Mouse (Mus musculus) heart, embryonic 13.5 days (tissue): ENCODE results near the gene Sipa1l2. TPM values are rescaled to one million over a fixed set of nuclear protein-coding genes. Genes with fewer than 3 reads are reported as not detected.
A peak's percentile ranks its signal among the peaks of the same experiment; 100 is the strongest.

Source experiments
- ATAC-seq: fragments of 200-750 bp; cut with Nextera tagmentation; 2 replicates; pipeline ENCODE4 v1.8.0; 2017; ENCODE audit warnings: moderate TSS enrichment; ENCODE audit not compliant: insufficient number of reproducible peaks, low FRiP score, low TSS enrichment; ENCODE audit errors: extremely low read depth
- H3K27ac ChIP-seq: fragments of 300-500 bp; sonication (generic); replicated peaks from 2 replicates; pipeline ENCODE4 v1.5.1; 2015; ENCODE audit warnings: moderate library complexity, mild to moderate bottlenecking, inconsistent platforms
- H3K27me3 ChIP-seq: fragments of 300-500 bp; sonication (generic); replicated peaks from 2 replicates; pipeline ENCODE4 v1.6.1; 2015; ENCODE audit warnings: mild to moderate bottlenecking, inconsistent platforms
- H3K36me3 ChIP-seq: fragments of 300-500 bp; sonication (generic); 2 replicates; pipeline ENCODE4 v1.6.1; 2015; ENCODE audit warnings: mild to moderate bottlenecking, inconsistent platforms
- H3K4me1 ChIP-seq: fragments of 300-500 bp; sonication (generic); 2 replicates; pipeline ENCODE4 v1.6.1; 2015; ENCODE audit warnings: inconsistent platforms
- H3K4me2 ChIP-seq: fragments of 300-500 bp; sonication (generic); 2 replicates; pipeline ENCODE4 v1.6.1; 2015; ENCODE audit warnings: inconsistent platforms, mild to moderate bottlenecking, moderate library complexity
- H3K4me3 ChIP-seq: fragments of 300-500 bp; sonication (generic); 2 replicates; pipeline ENCODE4 v1.5.1; 2015; ENCODE audit warnings: moderate library complexity, mild to moderate bottlenecking, inconsistent platforms
- H3K9ac ChIP-seq: fragments of 300-500 bp; sonication (generic); 2 replicates; pipeline ENCODE4 v1.6.1; 2015; ENCODE audit warnings: inconsistent platforms, mild to moderate bottlenecking, moderate library complexity
- H3K9me3 ChIP-seq: fragments of 300-500 bp; sonication (generic); 2 replicates; pipeline ENCODE4 v1.6.1; 2016; ENCODE audit warnings: inconsistent platforms
- WGBS: fragments of 180-500 bp; shearing (Covaris S2); methylation state at CpG from one replicate; pipeline ENCODE4 v1.1.7; 2015; ENCODE audit warnings: mixed read lengths; 5-methylcytosine and 5-hydroxymethylcytosine counted together
- polyA plus RNA-seq: library from polyadenylated mRNA; unstranded; fragments of >200 nt; fragmentation: Nextera tagmentation; extraction: Ambion mirVana; gene quantifications from 2 replicates; pipeline ENCODE4 v1.2.1, GENCODE M21; 2015

Sipa1l2 gene
- 19.7 and 20.2 TPM in 2 replicates for polyA plus RNA-seq

- H3K36me3 ChIP-seq, result no peaks in the 10 kb centered on the region
Observed at GRCm38 (mm10) chr8:125569533-125570365, at the start of gene Sipa1l2. Sipa1l2 (minus strand) TSS chr8:125569808.

DNA sequence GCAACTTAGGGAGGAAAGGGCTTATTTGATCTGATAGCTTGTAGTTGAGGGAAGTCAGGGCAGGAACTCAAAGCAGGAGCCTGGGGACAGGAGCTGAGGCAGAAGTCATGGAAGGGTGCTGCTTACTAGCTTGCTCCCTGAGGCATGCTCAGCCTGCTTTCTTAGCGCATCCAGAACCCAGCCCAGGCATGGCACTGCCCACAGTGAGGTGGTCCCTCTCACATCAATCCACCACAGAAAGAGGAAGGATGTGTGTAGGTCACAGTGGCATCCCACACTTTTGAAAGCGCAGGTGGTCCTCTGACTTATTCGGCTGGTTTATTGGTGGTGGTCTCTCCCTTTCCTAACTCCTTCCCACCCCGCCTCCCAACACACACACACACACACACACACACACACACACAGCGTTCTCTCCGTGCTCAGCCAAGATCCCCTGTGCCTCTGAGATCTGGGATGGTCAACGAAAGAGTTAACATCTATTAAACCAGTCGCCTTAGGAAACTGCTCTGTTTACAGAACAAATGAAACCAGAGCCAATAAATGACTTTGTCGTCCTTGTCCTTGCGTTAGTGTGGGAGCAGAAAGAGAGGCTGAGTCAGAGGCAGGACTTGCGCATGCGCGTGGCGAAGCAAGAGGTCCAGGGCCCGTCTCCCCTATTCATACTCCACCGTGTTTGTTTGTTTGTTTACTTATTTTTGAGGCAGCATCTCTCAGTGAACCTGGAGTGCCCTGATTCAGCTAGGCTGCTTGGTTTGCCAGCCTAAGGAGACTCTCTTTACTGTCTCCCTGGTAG lies 49.1 kb upstream of the Sipa1l2 start:
- H3K9ac ChIP-seq, result no peak overlapping the region
- H3K36me3 ChIP-seq, result no peaks in the 10 kb centered on the region
- ATAC-seq, result no peak
- H3K9me3 ChIP-seq, result no peaks in the 10 kb centered on the region
- H3K27ac ChIP-seq, result no peak overlapping the region
- H3K27me3 ChIP-seq, result no peaks in the 10 kb centered on the region
- H3K4me3 ChIP-seq, result no peak overlapping the region
- WGBS, result 80% methylated on average over 16 of the region's 16 CpGs
- peaks cover 58% of the 10 kb centered on the region for H3K4me1 ChIP-seq
- H3K4me2 ChIP-seq, result no peak overlapping the region

More at GRCm38 (mm10) chr8:125569533-125570365, at the start of gene Sipa1l2:
- peak within 1 kb of the TSS; percentile 82 for H3K27ac ChIP-seq
- ATAC-seq, result peak; percentile 90
- H3K27me3 ChIP-seq, result no peaks in the 10 kb centered on the region
- no peaks in the 10 kb centered on the region for H3K9me3 ChIP-seq
- peak within 1 kb of the TSS; percentile 96 for H3K4me2 ChIP-seq
- H3K4me3 ChIP-seq, result peak within 1 kb of the TSS; percentile 88
- under 1% methylated on average over 124 of the region's 129 CpGs for WGBS
- peak within 1 kb of the TSS; percentile 95 for H3K9ac ChIP-seq
- peaks cover 45% of the 10 kb centered on the region for H3K4me1 ChIP-seq

DNA sequence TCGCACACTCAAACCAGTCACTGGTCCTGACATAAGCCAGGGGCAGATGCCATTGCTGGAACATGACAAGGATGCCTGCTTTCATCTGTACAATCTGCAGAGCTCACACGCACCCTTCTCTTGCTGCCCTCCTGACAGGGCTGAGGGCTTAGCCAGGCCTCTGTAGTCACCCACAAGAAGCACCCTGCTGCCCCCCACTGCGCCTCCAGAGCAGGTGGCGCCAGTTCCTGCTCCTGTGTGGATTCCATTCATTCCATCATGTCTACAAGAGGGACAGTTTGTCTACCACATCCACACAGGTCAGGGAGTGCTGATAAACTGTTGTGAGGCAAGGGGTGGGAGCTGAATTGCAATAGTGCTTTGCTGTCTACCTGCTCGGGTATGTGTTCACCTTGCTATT lies 47.3 kb upstream of the Sipa1l2 start:
- Histone ChIP-seq H3K36me3 (no peaks in the 10 kb centered on the region), H3K4me2 (no peak overlapping the region), H3K9ac (no peak overlapping the region), H3K9me3 (no peaks in the 10 kb centered on the region), H3K27me3 (no peaks in the 10 kb centered on the region), H3K27ac (peak overlapping the region; percentile 66), H3K4me1 (peaks cover 50% of the 10 kb centered on the region), H3K4me3 (no peak overlapping the region)
- ATAC-seq, result no peak
- 26% methylated on average over 5 of the region's 5 CpGs for WGBS

DNA sequence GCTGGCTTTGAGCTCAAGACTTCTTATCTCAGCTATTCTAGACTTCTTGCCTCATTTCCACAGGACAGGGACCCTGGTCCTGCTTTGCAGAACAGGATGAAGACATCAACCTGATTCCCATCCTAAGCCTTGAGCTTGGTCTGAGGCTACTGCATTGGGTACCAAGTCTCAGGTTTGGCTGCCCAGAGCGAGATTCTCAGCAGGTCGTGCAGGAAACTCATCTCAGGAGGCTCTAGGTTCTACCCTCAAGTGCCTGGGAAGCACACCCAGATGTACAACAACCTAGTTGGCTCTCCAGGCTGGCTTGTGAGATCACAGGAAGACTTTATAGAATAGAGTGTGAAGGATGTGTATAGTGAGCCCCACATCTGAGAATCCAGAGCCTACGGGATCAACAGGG lies 46.4 kb upstream of the Sipa1l2 start:
- WGBS, result 69% methylated on average over 3 of the region's 3 CpGs
- no peaks in the 10 kb centered on the region for H3K27me3 ChIP-seq
- no peak overlapping the region for H3K9ac ChIP-seq
- H3K27ac ChIP-seq, result peak overlapping the region; percentile 66; the same call in 1 of the 2 replicates
- H3K36me3 ChIP-seq, result no peaks in the 10 kb centered on the region
- no peak overlapping the region for H3K4me3 ChIP-seq
- H3K9me3 ChIP-seq, result no peaks in the 10 kb centered on the region
- H3K4me1 ChIP-seq, result peaks cover 58% of the 10 kb centered on the region
- H3K4me2 ChIP-seq, result no peak overlapping the region
- no peak for ATAC-seq

DNA sequence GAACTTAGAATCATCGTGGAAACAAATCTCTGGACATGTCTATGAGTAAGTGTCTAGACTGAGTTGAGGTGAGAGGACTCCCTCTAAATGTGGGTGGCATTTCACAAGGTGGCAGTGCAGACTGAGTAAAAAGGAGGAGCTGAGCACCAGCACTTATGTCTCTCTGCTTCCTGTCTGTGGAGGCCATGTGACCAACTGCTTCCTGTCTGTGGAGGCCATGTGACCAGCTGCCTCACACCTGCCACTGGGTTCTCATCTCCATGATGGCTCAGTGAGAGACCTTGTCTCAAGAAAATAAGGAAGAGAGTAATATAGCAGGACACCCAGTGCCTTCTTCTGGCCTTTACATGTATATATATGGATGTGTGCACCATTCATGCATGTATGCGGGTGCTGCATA lies 43.9 kb upstream of the Sipa1l2 start:
- WGBS, result 93% methylated on average over 2 of the region's 2 CpGs
- no peaks in the 10 kb centered on the region for H3K36me3 ChIP-seq
- no peak overlapping the region for H3K27ac ChIP-seq
- peaks cover 35% of the 10 kb centered on the region for H3K4me1 ChIP-seq
- H3K4me2 ChIP-seq, result no peak overlapping the region
- no peak overlapping the region for H3K4me3 ChIP-seq
- no peaks in the 10 kb centered on the region for H3K9me3 ChIP-seq
- no peak for ATAC-seq
- no peaks in the 10 kb centered on the region for H3K27me3 ChIP-seq
- H3K9ac ChIP-seq, result no peak overlapping the region

- peaks cover 21% of the 10 kb centered on the region for H3K4me1 ChIP-seq
- H3K27me3 ChIP-seq, result no peaks in the 10 kb centered on the region
- no peaks in the 10 kb centered on the region for H3K9me3 ChIP-seq
- no peak for ATAC-seq
- H3K9ac ChIP-seq, result no peak overlapping the region
- H3K4me3 ChIP-seq, result no peak overlapping the region
- no peak overlapping the region for H3K4me2 ChIP-seq
- 61% methylated on average over 21 of the region's 21 CpGs for whole genome bisulfite sequencing
- H3K36me3 ChIP-seq, result no peaks in the 10 kb centered on the region
- no peak overlapping the region for H3K27ac ChIP-seq
Observed at GRCm38 (mm10) chr8:125611799-125612560, 42.4 kb upstream of the Sipa1l2 start.

DNA sequence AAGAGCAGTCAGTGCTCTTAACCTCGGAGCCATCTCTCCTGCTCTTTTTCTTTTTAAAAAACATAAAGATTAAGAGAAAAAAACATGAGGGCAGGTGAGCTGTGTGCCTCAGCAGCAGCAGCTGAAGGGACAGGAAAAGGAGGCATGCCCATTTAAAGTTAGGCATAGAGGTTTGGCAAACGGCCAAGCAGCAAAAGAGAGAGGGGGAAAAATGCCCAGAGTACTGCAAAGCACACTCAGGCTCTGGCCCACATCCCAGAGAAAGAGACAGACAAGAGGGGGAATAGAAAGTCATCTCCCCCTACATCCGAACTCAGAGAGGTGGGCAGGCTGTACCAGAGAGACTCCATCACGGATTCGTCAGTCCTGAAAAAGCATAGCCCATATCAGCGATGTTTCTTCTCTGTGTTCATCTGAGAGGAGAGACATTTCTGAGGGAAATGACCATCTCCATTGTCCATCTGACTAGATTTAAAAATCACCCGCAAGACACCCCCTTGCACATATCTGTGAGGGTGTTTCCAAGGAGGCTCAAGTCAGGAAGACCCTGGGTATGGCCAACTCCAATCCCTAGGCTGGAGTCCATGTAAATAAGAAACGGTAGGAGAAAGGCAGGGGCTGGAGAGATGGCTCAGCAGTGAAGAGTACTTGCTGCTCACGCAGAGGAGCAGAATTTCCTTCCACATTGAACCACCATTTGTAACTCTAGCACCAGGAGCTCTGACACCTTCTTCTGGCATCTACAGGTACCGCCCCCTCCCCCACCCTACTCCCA lies 41.6 kb upstream of the Sipa1l2 start:
- Histone ChIP-seq H3K4me1 (peaks cover 14% of the 10 kb centered on the region), H3K27ac (no peak overlapping the region), H3K27me3 (no peaks in the 10 kb centered on the region), H3K9ac (no peak overlapping the region), H3K4me3 (no peak overlapping the region), H3K9me3 (no peaks in the 10 kb centered on the region), H3K4me2 (no peak overlapping the region), H3K36me3 (no peaks in the 10 kb centered on the region)
- ATAC-seq, result no peak
- WGBS, result 76% methylated on average over 10 of the region's 10 CpGs

- H3K9me3 ChIP-seq, result no peaks in the 10 kb centered on the region
- no peak overlapping the region for H3K9ac ChIP-seq
- no peak for ATAC-seq
- H3K27ac ChIP-seq, result no peak overlapping the region
- H3K4me1 ChIP-seq, result peaks cover 9% of the 10 kb centered on the region; the same call in 1 of the 2 replicates
- no peaks in the 10 kb centered on the region for H3K27me3 ChIP-seq
- no peak overlapping the region for H3K4me3 ChIP-seq
- no peak overlapping the region for H3K4me2 ChIP-seq
- 82% methylated on average over 6 of the region's 6 CpGs for WGBS
- no peaks in the 10 kb centered on the region for H3K36me3 ChIP-seq
Observed at GRCm38 (mm10) chr8:125609737-125610136, 40.1 kb upstream of the Sipa1l2 start.

- H3K4me2 ChIP-seq, result no peak overlapping the region
- no peak overlapping the region for H3K27ac ChIP-seq
- H3K4me1 ChIP-seq, result peaks cover 9% of the 10 kb centered on the region; the same call in 1 of the 2 replicates
- no peak overlapping the region for H3K4me3 ChIP-seq
- H3K9ac ChIP-seq, result no peak overlapping the region
- no peaks in the 10 kb centered on the region for H3K27me3 ChIP-seq
- WGBS, result 63% methylated on average over 4 of the region's 4 CpGs
- no peaks in the 10 kb centered on the region for H3K9me3 ChIP-seq
- no peak for ATAC-seq
- H3K36me3 ChIP-seq, result no peaks in the 10 kb centered on the region
Observed at GRCm38 (mm10) chr8:125607714-125608223, 38.2 kb upstream of the Sipa1l2 start.

DNA sequence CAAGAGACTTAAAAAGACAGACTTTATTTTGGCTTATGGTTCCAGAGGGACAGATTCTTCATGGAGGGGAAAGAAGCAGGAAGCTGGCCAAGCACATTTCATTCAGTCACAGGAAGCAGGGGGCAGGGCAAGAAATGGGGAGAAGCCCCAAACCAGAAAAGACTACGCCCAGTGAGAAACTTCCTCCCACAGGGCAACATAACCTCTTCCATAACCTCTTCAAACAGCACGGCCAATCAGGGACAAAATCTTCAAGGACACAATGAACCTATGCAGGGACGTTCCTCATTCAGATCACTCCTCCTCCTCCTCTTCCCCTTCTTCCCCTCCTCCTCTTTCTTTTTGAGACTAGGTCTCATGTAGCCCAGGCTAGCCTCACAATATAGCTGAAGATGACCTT lies 37.3 kb upstream of the Sipa1l2 start:
- Histone ChIP-seq H3K36me3 (no peaks in the 10 kb centered on the region), H3K9ac (no peak overlapping the region), H3K27ac (no peak overlapping the region), H3K9me3 (no peaks in the 10 kb centered on the region), H3K4me1 (peaks cover 9% of the 10 kb centered on the region; the same call in 1 of the 2 replicates), H3K4me2 (no peak overlapping the region), H3K27me3 (no peaks in the 10 kb centered on the region), H3K4me3 (no peak overlapping the region)
- ATAC-seq, result no peak
- WGBS, result 79% methylated on average over 3 of the region's 3 CpGs
